Mouse (Mus musculus) liver, embryonic 11.5 days (tissue): ENCODE data around the gene Dnajb7. TPM values are rescaled to one million over a fixed set of nuclear protein-coding genes. Genes with fewer than 3 reads are reported as not detected.
A peak's percentile ranks its signal among the peaks of the same experiment; 100 is the strongest.

Experiments
- ATAC-seq: fragments of 200-750 bp; cut with Nextera tagmentation; replicated peaks from 2 replicates; pipeline ENCODE4 v1.8.0; 2017; ENCODE audit warnings: moderate number of reproducible peaks, mild to moderate bottlenecking, moderate TSS enrichment, moderate library complexity; ENCODE audit not compliant: low FRiP score
- DNase-seq: peaks from one replicate; pipeline ENCODE4 v3.0.0-alpha.2; 2017; ENCODE audit warnings: low spot score
- H3K27ac ChIP-seq: fragments of 300-500 bp; sonication (generic); 2 replicates; pipeline ENCODE4 v1.5.1; 2014; ENCODE audit warnings: mild to moderate bottlenecking, low read depth, low read length, control low read depth
- H3K27me3 ChIP-seq: fragments of 300-500 bp; sonication (generic); replicated peaks from 2 replicates; pipeline ENCODE4 v1.6.1; 2014; ENCODE audit warnings: low read length, mixed read lengths; ENCODE audit not compliant: control insufficient read depth, insufficient read depth
- H3K36me3 ChIP-seq: fragments of 300-500 bp; sonication (generic); 2 replicates; pipeline ENCODE4 v1.6.1; 2014; ENCODE audit warnings: mild to moderate bottlenecking, low read length, moderate library complexity, mixed read lengths; ENCODE audit not compliant: control insufficient read depth, insufficient read depth
- H3K4me1 ChIP-seq: fragments of 300-500 bp; sonication (generic); replicated peaks from 2 replicates; pipeline ENCODE4 v1.6.1; 2014; ENCODE audit warnings: low read length, mixed read lengths; ENCODE audit not compliant: control insufficient read depth, insufficient read depth
- H3K4me2 ChIP-seq: fragments of 300-500 bp; sonication (generic); 2 replicates; pipeline ENCODE4 v1.6.1; 2014; ENCODE audit warnings: mild to moderate bottlenecking, control low read depth, moderate library complexity
- H3K4me3 ChIP-seq: fragments of 300-500 bp; sonication (generic); 2 replicates; pipeline ENCODE4 v1.5.1; 2014; ENCODE audit warnings: low read depth, low read length, control low read depth
- H3K9ac ChIP-seq: fragments of 300-500 bp; sonication (generic); 2 replicates; pipeline ENCODE4 v1.6.1; 2014; ENCODE audit warnings: low read depth, low read length, control low read depth
- H3K9me3 ChIP-seq: fragments of 300-500 bp; sonication (generic); 2 replicates; pipeline ENCODE4 v1.6.1; 2016; ENCODE audit warnings: low read length, inconsistent platforms, mixed read lengths; ENCODE audit not compliant: control insufficient read depth
- WGBS: fragments of 180-500 bp; shearing (Covaris S2); extraction: QIAGEN DNeasy Blood & Tissue Kit; methylation state at CpG from one replicate; pipeline ENCODE4 v1.1.7; 2014; 5-methylcytosine and 5-hydroxymethylcytosine counted together
- polyA plus RNA-seq: library from polyadenylated mRNA; unstranded; fragments of >200 nt; fragmentation: Nextera tagmentation; extraction: Ambion mirVana; gene quantifications from 2 replicates; pipeline ENCODE4 v1.2.1, GENCODE M21; 2014

Dnajb7 gene
- polyA plus RNA-seq, 1 experiment from 2014 or later = 1.7 TPM

DNA sequence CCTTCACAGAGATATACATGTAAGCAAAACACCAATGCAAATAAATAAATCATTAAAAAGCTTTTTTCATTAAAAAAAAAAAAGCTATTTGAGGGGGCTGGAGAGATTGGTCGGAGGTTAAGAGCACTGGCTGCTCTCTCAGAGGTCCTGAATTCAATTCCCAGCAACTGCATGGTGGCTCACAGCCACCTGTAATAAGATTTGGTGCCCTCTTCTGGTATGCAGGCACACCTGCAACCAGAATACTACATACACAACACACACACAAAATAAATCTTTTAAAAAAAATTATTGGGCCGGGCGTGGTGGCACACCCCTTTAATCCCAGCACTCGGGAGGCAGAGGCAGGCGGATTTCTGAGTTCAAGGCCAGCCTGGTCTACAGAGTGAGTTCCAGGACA lies 21.8 kb downstream of the Dnajb7 start:
- Histone ChIP-seq H3K4me2 (no peak overlapping the region), H3K27ac (no peak overlapping the region), H3K9me3 (no peaks in the 10 kb centered on the region), H3K36me3 (peaks cover 41% of the 10 kb centered on the region), H3K9ac (no peak overlapping the region), H3K27me3 (no peaks in the 10 kb centered on the region), H3K4me1 (no peaks in the 10 kb centered on the region), H3K4me3 (no peak overlapping the region)
- DNase-seq (no peak), ATAC-seq (no peak)
- WGBS = 85% methylated on average over 5 of the region's 5 CpGs

- ATAC-seq = no peak
- no peak overlapping the region for H3K9ac ChIP-seq
- no peak overlapping the region for H3K27ac ChIP-seq
- H3K4me2 ChIP-seq = no peak overlapping the region
- peaks cover 23% of the 10 kb centered on the region for H3K36me3 ChIP-seq
- H3K27me3 ChIP-seq = no peaks in the 10 kb centered on the region
- no peaks in the 10 kb centered on the region for H3K9me3 ChIP-seq
- DNase-seq = no peak
- 85% methylated on average over 2 of the region's 2 CpGs for WGBS
- no peak overlapping the region for H3K4me3 ChIP-seq
- H3K4me1 ChIP-seq = no peaks in the 10 kb centered on the region
Observed at GRCm38 (mm10) chr15:81378845-81379244, 29.3 kb downstream of the Dnajb7 start.

- Histone ChIP-seq H3K27ac (no peak overlapping the region), H3K4me2 (no peak overlapping the region), H3K4me3 (no peak overlapping the region), H3K27me3 (no peaks in the 10 kb centered on the region), H3K9ac (no peak overlapping the region), H3K9me3 (no peaks in the 10 kb centered on the region), H3K4me1 (no peaks in the 10 kb centered on the region), H3K36me3 (peaks cover 29% of the 10 kb centered on the region)
- DNase-seq = no peak
- no peak for ATAC-seq
- 89% methylated on average over 11 of the region's 11 CpGs for WGBS
Observed at GRCm38 (mm10) chr15:81374621-81375020, 33.5 kb downstream of the Dnajb7 start.

DNA sequence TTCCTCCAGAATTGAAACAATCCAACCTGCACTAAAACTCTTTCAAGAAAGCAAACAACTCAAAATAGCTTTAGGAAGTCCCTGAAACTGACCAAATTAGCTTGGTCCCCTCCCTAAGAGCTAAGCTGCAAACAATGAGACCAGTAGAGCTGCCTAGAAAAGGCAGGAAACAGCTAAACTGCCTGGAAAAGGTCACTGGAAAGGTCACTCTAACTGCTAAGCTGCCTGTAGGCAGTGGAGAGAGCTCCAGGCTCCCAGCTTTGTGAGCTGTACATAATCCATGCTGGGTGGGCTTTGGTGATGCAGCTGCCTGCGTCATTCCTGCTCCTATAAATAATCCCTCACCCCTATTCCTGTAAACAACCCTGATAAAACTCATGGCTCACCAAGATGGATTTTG lies 37.7 kb downstream of the Dnajb7 start:
- Histone ChIP-seq H3K9ac (no peak overlapping the region), H3K4me1 (0 out of 2 replicates have a peak, but pooled peaks cover 2% of the 10 kb centered on the region), H3K36me3 (peaks cover 37% of the 10 kb centered on the region), H3K27ac (no peak overlapping the region), H3K4me2 (no peak overlapping the region), H3K9me3 (no peaks in the 10 kb centered on the region), H3K4me3 (no peak overlapping the region), H3K27me3 (no peaks in the 10 kb centered on the region)
- no peak for ATAC-seq
- DNase-seq = no peak
- 89% methylated on average over 1 of the region's 1 CpGs for WGBS

DNA sequence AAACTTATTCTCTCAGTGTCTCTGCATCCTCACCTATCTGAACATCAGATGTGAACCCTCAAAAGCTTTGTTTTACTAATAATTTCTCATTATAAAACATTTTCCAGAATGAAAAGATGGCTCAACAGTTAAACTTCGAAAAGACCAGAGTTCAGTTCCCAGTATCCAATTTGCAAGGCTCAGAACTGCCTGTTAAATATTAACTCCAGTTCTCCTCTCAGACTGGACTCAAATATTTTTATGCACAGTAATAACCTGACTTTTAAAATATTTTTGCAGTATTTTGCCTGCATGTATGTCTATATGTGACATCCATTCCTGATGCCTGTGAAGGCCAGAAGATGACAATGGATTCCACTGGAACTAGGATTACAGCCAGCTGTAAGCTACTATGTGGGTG lies 39.5 kb downstream of the Dnajb7 start:
- H3K4me1 ChIP-seq = 0 out of 2 replicates have a peak, but pooled peaks cover 2% of the 10 kb centered on the region
- H3K36me3 ChIP-seq = peaks cover 40% of the 10 kb centered on the region

GRCm38 (mm10) chr15:81366241-81366640 lies 41.9 kb downstream of the Dnajb7 start:
- H3K4me3 ChIP-seq = no peak overlapping the region
- H3K4me1 ChIP-seq = peaks cover 14% of the 10 kb centered on the region
- no peak overlapping the region for H3K4me2 ChIP-seq
- H3K36me3 ChIP-seq = peaks cover 31% of the 10 kb centered on the region
- 83% methylated on average over 4 of the region's 4 CpGs for WGBS
- no peak overlapping the region for H3K27ac ChIP-seq
- no peaks in the 10 kb centered on the region for H3K9me3 ChIP-seq
- H3K27me3 ChIP-seq = no peaks in the 10 kb centered on the region
- H3K9ac ChIP-seq = no peak overlapping the region
- DNase-seq = no peak
- ATAC-seq = no peak

More for the DNA sequence above, 39.5 kb downstream of the Dnajb7 start:
- Histone ChIP-seq H3K9ac (no peak overlapping the region), H3K9me3 (no peaks in the 10 kb centered on the region), H3K27ac (no peak overlapping the region), H3K4me3 (no peak overlapping the region), H3K27me3 (no peaks in the 10 kb centered on the region), H3K4me2 (no peak overlapping the region)
- no peak for ATAC-seq
- WGBS = 84% methylated on average over 1 of the region's 1 CpGs
- DNase-seq = no peak

DNA sequence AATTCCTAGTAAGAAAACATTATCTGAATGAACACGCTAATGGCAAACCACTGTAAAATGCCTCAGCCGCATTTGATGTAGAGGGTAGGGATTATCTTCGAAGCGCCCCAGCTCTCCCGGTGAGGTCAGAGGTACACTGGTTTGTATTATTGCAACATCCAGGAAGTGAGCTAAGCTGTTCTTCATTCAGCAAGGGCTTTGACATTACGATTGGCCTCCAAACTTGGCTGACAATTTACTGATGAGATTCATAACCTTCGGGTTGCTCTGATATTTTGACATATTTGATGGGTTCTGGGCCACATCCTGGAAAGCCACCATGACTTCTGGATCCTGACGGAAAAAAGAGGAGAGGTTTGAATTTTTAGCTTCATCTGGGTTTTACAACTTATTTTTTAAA lies 42.9 kb downstream of the Dnajb7 start:
- Histone ChIP-seq H3K4me3 (no peak overlapping the region), H3K9ac (no peak overlapping the region), H3K4me1 (peaks cover 17% of the 10 kb centered on the region), H3K27me3 (no peaks in the 10 kb centered on the region), H3K36me3 (peaks cover 27% of the 10 kb centered on the region), H3K27ac (no peak overlapping the region), H3K9me3 (no peaks in the 10 kb centered on the region), H3K4me2 (no peak overlapping the region)
- no peak for ATAC-seq
- DNase-seq = no peak
- WGBS = 74% methylated on average over 8 of the region's 8 CpGs

- Histone ChIP-seq H3K4me2 (no peak overlapping the region), H3K27ac (no peak overlapping the region), H3K4me1 (peaks cover 26% of the 10 kb centered on the region), H3K4me3 (no peak overlapping the region), H3K9me3 (no peaks in the 10 kb centered on the region), H3K9ac (no peak overlapping the region), H3K27me3 (no peaks in the 10 kb centered on the region), H3K36me3 (peaks cover 26% of the 10 kb centered on the region)
- ATAC-seq (no peak), DNase-seq (no peak)
- WGBS = 87% methylated on average over 1 of the region's 1 CpGs
Observed at GRCm38 (mm10) chr15:81364271-81364670, 43.8 kb downstream of the Dnajb7 start.

DNA sequence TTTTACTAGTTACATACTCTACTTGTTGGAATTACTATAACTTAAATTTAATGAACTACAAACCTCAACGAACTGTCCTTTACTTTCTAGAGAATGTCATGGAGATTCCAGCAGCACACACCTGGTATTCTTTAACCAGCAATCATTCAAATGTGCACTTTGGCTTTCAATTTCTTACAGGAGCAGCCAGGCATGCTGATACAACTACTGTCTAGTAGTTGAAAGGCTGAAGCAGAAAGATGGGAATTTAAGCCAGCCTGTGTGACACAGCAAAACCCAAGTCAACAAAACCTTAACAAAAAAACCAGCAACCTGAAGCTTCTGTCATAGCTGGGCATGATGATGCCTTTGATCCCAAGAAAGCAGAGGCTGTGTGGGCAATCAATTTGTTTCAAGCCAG lies 45.6 kb downstream of the Dnajb7 start:
- H3K36me3 ChIP-seq = peaks cover 23% of the 10 kb centered on the region
- no peak overlapping the region for H3K9ac ChIP-seq
- H3K4me3 ChIP-seq = no peak overlapping the region
- ATAC-seq (no peak), DNase-seq (no peak)
- H3K27me3 ChIP-seq = no peaks in the 10 kb centered on the region
- H3K9me3 ChIP-seq = no peaks in the 10 kb centered on the region
- H3K4me2 ChIP-seq = peak overlapping the region; percentile 17; the same call in 1 of the 2 replicates
- peaks cover 30% of the 10 kb centered on the region for H3K4me1 ChIP-seq
- peak overlapping the region; percentile 11; the same call in 1 of the 2 replicates for H3K27ac ChIP-seq
- 81% methylated on average over 1 of the region's 1 CpGs for WGBS
